Mouse (Mus musculus) granulocyte monocyte progenitor cell, adult 5-6 weeks (primary cell): ENCODE results near the gene Fga. TPM values are rescaled to one million over a fixed set of nuclear protein-coding genes. Genes with fewer than 3 reads are reported as not detected.
A peak's percentile ranks its signal among the peaks of the same experiment; 100 is the strongest.

Experiments
- ATAC-seq: replicated peaks from 2 replicates; pipeline ENCODE4 v1.8.0; 2016; ENCODE audit warnings: mild to moderate bottlenecking, moderate TSS enrichment, inconsistent platforms; ENCODE audit not compliant: poor library complexity, severe bottlenecking
- total RNA-seq, 2 experiments: library from RNA; stranded (forward) in 1 of 2; stranded (reverse) in 1 of 2; fragments of 200-712, 200-1000 nt in 1 of 2; fragments of >200 nt in 1 of 2; fragmentation: Nextera tagmentation in 1 of 2; gene quantifications; 2 replicates each; pipeline ENCODE4 v1.2.3; 2014 to 2017

Fga gene
- total RNA-seq, 2 experiments from 2014 or later, result not detected

- peak; percentile 100 for ATAC-seq
Observed at GRCm38 (mm10) chr3:83080567-83081055, 54.7 kb downstream of the Fga start.

Other genes starting within 250 kb of the Fga start
- gene Rbm46, start 149.6 kb upstream of the Fga start, total RNA-seq (2014; fragmentation: Nextera tagmentation), result not detected in 2 replicates
- gene Rbm46, start 149.6 kb upstream of the Fga start, total RNA-seq (2017), result not detected in 2 replicates
- gene Lrat, start 122.1 kb upstream of the Fga start, total RNA-seq (2014; fragmentation: Nextera tagmentation), result 0.04 TPM in 1 of 2 replicates, not detected in the other
- gene Lrat, start 122.1 kb upstream of the Fga start, total RNA-seq (2017), result not detected in 2 replicates
- not detected in 2 replicates for gene Fgg, start 18.4 kb upstream of the Fga start, total RNA-seq (2014; fragmentation: Nextera tagmentation)
- not detected in 2 replicates for gene Fgg, start 18.4 kb upstream of the Fga start, total RNA-seq (2017)
- gene Fgb, start 23.8 kb downstream of the Fga start, total RNA-seq (2014; fragmentation: Nextera tagmentation), result not detected in 2 replicates
- gene Fgb, start 23.8 kb downstream of the Fga start, total RNA-seq (2017), result not detected in 2 replicates
- 50.3 and 62.1 TPM in 2 replicates for gene Plrg1, start 29.4 kb downstream of the Fga start, total RNA-seq (2014; fragmentation: Nextera tagmentation)
- 71.2 and 77.6 TPM in 2 replicates for gene Plrg1, start 29.4 kb downstream of the Fga start, total RNA-seq (2017)
- gene Dchs2, start 101.9 kb downstream of the Fga start, total RNA-seq (2014; fragmentation: Nextera tagmentation), result not detected in 2 replicates
- not detected in 2 replicates for gene Dchs2, start 101.9 kb downstream of the Fga start, total RNA-seq (2017)